Mouse (Mus musculus) CH12F3 (cell line): ENCODE data around the gene Capn11.

Source experiments
- in situ Hi-C: fragments of 300-500 bp; cut with MboI; formaldehyde crosslinking; loops from 2 replicates; pipeline ENCODE4 v1.14.3; 2020; ENCODE audit warnings: low sequenced_read_pairs

The Capn11 gene

GRCm38 (mm10) chr17:45584939-45585678 is 74.0 kb downstream of the Capn11 start:
- in situ Hi-C loops, result no loop called here

- in situ Hi-C loops, result no loop called here
Observed at GRCm38 (mm10) chr17:45584096-45584896, 74.8 kb downstream of the Capn11 start.

GRCm38 (mm10) chr17:45582715-45583355 is 76.3 kb downstream of the Capn11 start:
- in situ Hi-C loops, result no loop called here

GRCm38 (mm10) chr17:45582188-45582587 is 76.9 kb downstream of the Capn11 start:
- in situ Hi-C loops, result no loop called here

GRCm38 (mm10) chr17:45581567-45581983 is 77.5 kb downstream of the Capn11 start:
- in situ Hi-C loops, result no loop called here

GRCm38 (mm10) chr17:45580958-45581477 is 78.1 kb downstream of the Capn11 start:
- in situ Hi-C loops, result no loop called here
